Mouse (Mus musculus) embryonic facial prominence, embryonic 15.5 days (tissue): Measurements from ENCODE around the gene Arnt. TPM values are rescaled to one million over a fixed set of nuclear protein-coding genes. Genes with fewer than 3 reads are reported as not detected.

Source experiments
- ATAC-seq: fragments of 200-750 bp; cut with Nextera tagmentation; 2 replicates; pipeline ENCODE4 v1.8.0; 2017; ENCODE audit warnings: low read depth, moderate TSS enrichment; ENCODE audit not compliant: insufficient number of reproducible peaks, low FRiP score, low TSS enrichment
- H3K27ac ChIP-seq: fragments of 300-500 bp; sonication (generic); replicated peaks from 2 replicates; pipeline ENCODE4 v1.5.1; 2015; ENCODE audit warnings: mild to moderate bottlenecking, inconsistent platforms
- H3K27me3 ChIP-seq: fragments of 300-500 bp; sonication (generic); 2 replicates; pipeline ENCODE4 v1.6.1; 2015; ENCODE audit warnings: inconsistent platforms
- H3K36me3 ChIP-seq: fragments of 300-500 bp; sonication (generic); 2 replicates; pipeline ENCODE4 v1.6.1; 2015; ENCODE audit warnings: mild to moderate bottlenecking, inconsistent platforms
- H3K4me1 ChIP-seq: fragments of 300-500 bp; sonication (generic); 2 replicates; pipeline ENCODE4 v1.6.1; 2015; ENCODE audit warnings: inconsistent platforms
- H3K4me2 ChIP-seq: fragments of 300-500 bp; sonication (generic); replicated peaks from 2 replicates; pipeline ENCODE4 v1.6.1; 2015; ENCODE audit warnings: mild to moderate bottlenecking, inconsistent platforms
- H3K4me3 ChIP-seq: fragments of 300-500 bp; sonication (generic); replicated peaks from 2 replicates; pipeline ENCODE4 v1.5.1; 2015; ENCODE audit warnings: mild to moderate bottlenecking, inconsistent platforms
- H3K9ac ChIP-seq: fragments of 300-500 bp; sonication (generic); 2 replicates; pipeline ENCODE4 v1.6.1; 2015; ENCODE audit warnings: inconsistent platforms
- H3K9me3 ChIP-seq: fragments of 300-500 bp; sonication (generic); replicated peaks from 2 replicates; pipeline ENCODE4 v1.6.1; 2016; ENCODE audit warnings: inconsistent platforms
- WGBS: fragments of 180-500 bp; shearing (Covaris S2); methylation state at CpG from one replicate; pipeline ENCODE4 v1.1.7; 2015; 5-methylcytosine and 5-hydroxymethylcytosine counted together
- polyA plus RNA-seq: library from polyadenylated mRNA; unstranded; fragments of >200 nt; fragmentation: Nextera tagmentation; extraction: Ambion mirVana; gene quantifications from 2 replicates; pipeline ENCODE4 v1.2.1, GENCODE M21; 2015

The Arnt gene
- polyA plus RNA-seq, 1 experiment from 2014 or later: 50.2 TPM

GRCm38 (mm10) chr3:95511611-95512180 lies 77.5 kb downstream of the Arnt start:
- H3K9me3 ChIP-seq: no peaks in the 10 kb centered on the region
- no peak overlapping the region for H3K4me3 ChIP-seq
- no peak overlapping the region for H3K9ac ChIP-seq
- no peak overlapping the region for H3K4me2 ChIP-seq
- no peak overlapping the region for H3K27ac ChIP-seq
- no peak for ATAC-seq
- H3K36me3 ChIP-seq: peaks cover 8% of the 10 kb centered on the region; the same call in 1 of the 2 replicates
- H3K4me1 ChIP-seq: no peaks in the 10 kb centered on the region
- WGBS: 74% methylated on average over 9 of the region's 9 CpGs
- H3K27me3 ChIP-seq: no peaks in the 10 kb centered on the region

GRCm38 (mm10) chr3:95516614-95517041 lies 82.4 kb downstream of the Arnt start:
- no peaks in the 10 kb centered on the region for H3K36me3 ChIP-seq
- H3K4me3 ChIP-seq: no peak overlapping the region
- H3K4me2 ChIP-seq: no peak overlapping the region
- H3K9me3 ChIP-seq: no peaks in the 10 kb centered on the region
- no peaks in the 10 kb centered on the region for H3K27me3 ChIP-seq
- ATAC-seq: no peak
- H3K4me1 ChIP-seq: no peaks in the 10 kb centered on the region
- WGBS: 89% methylated on average over 3 of the region's 3 CpGs
- no peak overlapping the region for H3K27ac ChIP-seq
- H3K9ac ChIP-seq: no peak overlapping the region

DNA sequence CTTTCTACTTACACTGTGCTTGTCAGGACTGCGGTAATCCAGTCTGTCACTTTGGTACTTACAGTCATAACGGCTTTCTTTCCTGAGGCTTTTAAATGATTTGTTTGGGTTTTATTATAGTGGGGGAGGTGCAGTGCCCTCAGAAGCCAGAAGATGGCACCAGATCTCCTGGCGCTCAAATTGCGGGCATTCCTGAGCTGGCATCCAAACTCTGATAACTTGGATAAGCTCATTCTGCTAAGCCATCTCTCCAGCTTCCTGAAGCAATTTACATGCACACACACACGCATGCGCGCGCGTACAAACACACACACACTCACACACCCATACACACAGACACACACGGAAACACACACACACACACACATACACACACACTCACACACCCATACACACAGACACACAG lies 83.3 kb downstream of the Arnt start:
- no peak; the same call in 1 of the 2 replicates for ATAC-seq
- Histone ChIP-seq H3K27ac (no peak overlapping the region), H3K36me3 (no peaks in the 10 kb centered on the region), H3K27me3 (no peaks in the 10 kb centered on the region), H3K4me1 (no peaks in the 10 kb centered on the region), H3K9me3 (no peaks in the 10 kb centered on the region), H3K4me2 (0 out of 2 replicates have a peak overlapping the region, but pooled peaks have one; percentile 8), H3K9ac (no peak overlapping the region), H3K4me3 (no peak overlapping the region)
- WGBS: 22% methylated on average over 10 of the region's 10 CpGs

DNA sequence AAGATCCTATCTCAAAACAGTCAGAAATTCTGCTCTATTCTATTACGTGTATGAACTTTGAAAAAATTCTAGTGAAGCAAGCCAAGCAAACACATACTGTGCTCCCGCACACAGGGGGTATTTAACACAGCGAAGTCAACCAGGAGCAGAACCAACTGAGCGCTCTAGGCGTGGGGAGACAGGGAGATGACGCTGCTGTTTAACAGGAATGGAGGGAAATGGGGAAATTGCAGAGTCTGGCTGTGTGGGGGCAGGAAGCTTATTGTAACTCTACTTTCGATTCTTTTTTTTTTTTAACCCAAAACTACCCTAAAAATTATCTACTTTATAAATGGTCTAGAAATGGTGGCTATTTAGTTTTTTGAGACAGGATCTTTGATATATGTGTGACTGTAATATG lies 84.7 kb downstream of the Arnt start:
- H3K36me3 ChIP-seq: no peaks in the 10 kb centered on the region
- H3K27me3 ChIP-seq: no peaks in the 10 kb centered on the region
- H3K4me2 ChIP-seq: no peak overlapping the region
- H3K4me3 ChIP-seq: no peak overlapping the region
- 73% methylated on average over 7 of the region's 7 CpGs for WGBS
- H3K9ac ChIP-seq: no peak overlapping the region
- H3K9me3 ChIP-seq: no peaks in the 10 kb centered on the region
- peaks cover 5% of the 10 kb centered on the region; the same call in 1 of the 2 replicates for H3K4me1 ChIP-seq
- H3K27ac ChIP-seq: no peak overlapping the region
- ATAC-seq: no peak

- Histone ChIP-seq H3K4me2 (no peak overlapping the region), H3K9ac (no peak overlapping the region), H3K27ac (no peak overlapping the region), H3K27me3 (no peaks in the 10 kb centered on the region), H3K36me3 (no peaks in the 10 kb centered on the region), H3K4me1 (peaks cover 7% of the 10 kb centered on the region; the same call in 1 of the 2 replicates), H3K4me3 (no peak overlapping the region), H3K9me3 (no peaks in the 10 kb centered on the region)
- ATAC-seq: no peak
- 73% methylated on average over 2 of the region's 2 CpGs for WGBS
Measured at GRCm38 (mm10) chr3:95519315-95519714, 85.1 kb downstream of the Arnt start.

DNA sequence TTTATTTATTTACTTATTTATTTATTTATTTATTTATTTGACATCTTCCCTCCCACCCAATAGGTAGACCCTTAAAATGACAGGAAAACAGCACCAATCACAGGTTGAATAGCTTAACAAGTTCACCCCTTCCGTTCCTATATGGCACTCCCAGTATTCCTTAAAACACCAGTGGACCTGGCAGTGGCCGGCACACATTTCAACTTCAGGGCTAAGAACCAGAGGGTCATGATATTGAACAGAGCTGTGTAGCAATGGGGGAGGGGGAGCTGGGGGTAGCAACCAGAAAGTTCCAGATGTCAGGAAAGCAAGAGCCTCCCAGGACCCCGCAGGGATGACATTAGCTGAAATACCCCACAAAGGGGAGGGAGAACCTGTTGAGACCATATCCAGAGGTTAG lies 85.9 kb downstream of the Arnt start:
- Histone ChIP-seq H3K27me3 (no peaks in the 10 kb centered on the region), H3K4me2 (no peak overlapping the region), H3K4me1 (peaks cover 7% of the 10 kb centered on the region; the same call in 1 of the 2 replicates), H3K4me3 (no peak overlapping the region), H3K9me3 (no peaks in the 10 kb centered on the region), H3K27ac (no peak overlapping the region), H3K36me3 (no peaks in the 10 kb centered on the region), H3K9ac (no peak overlapping the region)
- 81% methylated on average over 3 of the region's 3 CpGs for WGBS
- no peak for ATAC-seq

DNA sequence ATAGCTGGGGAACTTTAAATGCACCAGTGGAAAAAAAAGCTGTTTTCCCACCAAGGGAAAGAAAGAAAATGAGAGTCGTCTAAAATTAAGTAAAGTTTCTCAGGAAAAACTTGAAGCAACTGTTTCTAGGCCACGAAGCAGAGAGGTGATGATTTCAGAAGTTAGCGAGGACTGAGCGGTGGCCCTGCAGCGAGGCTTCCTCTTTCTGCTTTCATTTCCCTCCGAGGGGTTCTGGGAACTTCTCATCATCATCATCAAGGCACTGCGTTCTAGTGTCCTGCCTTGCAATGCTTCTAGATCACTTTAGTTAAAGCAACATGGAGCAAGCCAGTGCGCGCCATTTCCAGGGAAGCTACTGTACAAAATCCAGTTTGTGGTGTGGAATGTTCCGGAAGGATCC lies 87.0 kb downstream of the Arnt start:
- 83% methylated on average over 10 of the region's 10 CpGs for WGBS
- ATAC-seq: no peak
- no peaks in the 10 kb centered on the region for H3K36me3 ChIP-seq
- H3K4me1 ChIP-seq: peaks cover 7% of the 10 kb centered on the region; the same call in 1 of the 2 replicates
- H3K9ac ChIP-seq: no peak overlapping the region
- H3K27me3 ChIP-seq: no peaks in the 10 kb centered on the region
- no peak overlapping the region for H3K4me3 ChIP-seq
- no peak overlapping the region for H3K4me2 ChIP-seq
- H3K27ac ChIP-seq: no peak overlapping the region
- H3K9me3 ChIP-seq: no peaks in the 10 kb centered on the region

GRCm38 (mm10) chr3:95523662-95524061 lies 89.5 kb downstream of the Arnt start:
- no peaks in the 10 kb centered on the region for H3K36me3 ChIP-seq

GRCm38 (mm10) chr3:95524673-95525072 lies 90.5 kb downstream of the Arnt start:
- no peak overlapping the region for H3K27ac ChIP-seq
- no peaks in the 10 kb centered on the region for H3K9me3 ChIP-seq
- no peaks in the 10 kb centered on the region for H3K36me3 ChIP-seq
- H3K4me1 ChIP-seq: peaks cover 7% of the 10 kb centered on the region; the same call in 1 of the 2 replicates
- H3K9ac ChIP-seq: no peak overlapping the region
- no peak for ATAC-seq
- 67% methylated on average over 2 of the region's 2 CpGs for WGBS
- no peak overlapping the region for H3K4me3 ChIP-seq
- H3K4me2 ChIP-seq: no peak overlapping the region
- no peaks in the 10 kb centered on the region for H3K27me3 ChIP-seq

More at GRCm38 (mm10) chr3:95523662-95524061, 89.5 kb downstream of the Arnt start:
- no peak overlapping the region for H3K9ac ChIP-seq
- peaks cover 7% of the 10 kb centered on the region; the same call in 1 of the 2 replicates for H3K4me1 ChIP-seq
- peak; percentile 51; the same call in 1 of the 2 replicates for ATAC-seq
- H3K27ac ChIP-seq: 0 out of 2 replicates have a peak overlapping the region, but pooled peaks have one; percentile 28
- H3K4me2 ChIP-seq: no peak overlapping the region
- H3K27me3 ChIP-seq: no peaks in the 10 kb centered on the region
- 43% methylated on average over 3 of the region's 3 CpGs for WGBS
- H3K9me3 ChIP-seq: no peaks in the 10 kb centered on the region
- H3K4me3 ChIP-seq: no peak overlapping the region

GRCm38 (mm10) chr3:95526111-95526510 lies 91.9 kb downstream of the Arnt start:
- H3K27ac ChIP-seq: no peak overlapping the region
- H3K4me2 ChIP-seq: no peak overlapping the region
- no peaks in the 10 kb centered on the region for H3K27me3 ChIP-seq
- ATAC-seq: no peak
- no peaks in the 10 kb centered on the region for H3K9me3 ChIP-seq
- H3K4me3 ChIP-seq: no peak overlapping the region
- H3K4me1 ChIP-seq: peaks cover 7% of the 10 kb centered on the region; the same call in 1 of the 2 replicates
- no peak overlapping the region for H3K9ac ChIP-seq
- no peaks in the 10 kb centered on the region for H3K36me3 ChIP-seq

DNA sequence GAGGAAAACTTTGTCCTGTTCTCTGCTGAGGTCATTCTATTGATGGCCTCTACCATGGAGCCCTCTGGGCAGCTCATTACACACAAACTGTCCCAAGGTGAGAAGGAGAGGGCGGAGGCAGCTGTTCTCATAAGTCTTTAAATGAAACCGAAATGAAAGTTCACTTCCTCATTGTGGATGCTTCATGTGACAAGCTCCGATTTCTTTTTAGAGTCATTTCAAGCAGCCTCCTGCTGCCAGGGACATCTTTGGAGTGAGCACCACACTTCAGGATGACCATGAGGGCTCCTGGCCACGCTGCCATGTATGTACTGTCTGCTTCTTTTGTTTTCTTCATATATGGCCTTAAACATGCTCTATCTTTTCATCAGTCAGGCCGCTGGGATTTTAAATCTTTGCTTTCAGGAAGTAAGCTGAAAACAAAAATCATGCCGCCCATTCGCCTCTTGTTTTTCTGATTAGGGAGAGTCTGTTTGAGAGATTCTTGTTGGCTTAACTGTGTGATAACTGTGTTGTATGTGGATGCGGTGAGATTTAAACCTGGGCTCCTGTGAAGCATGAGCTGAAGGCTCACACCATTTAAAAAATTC lies 92.5 kb downstream of the Arnt start, which contains the start of gene Ctss:
TSS of gene Ctss (plus strand) at position 165 of the 590 bp plus-strand sequence.
- no peaks in the 10 kb centered on the region for H3K9me3 ChIP-seq

More for the DNA sequence above, 92.5 kb downstream of the Arnt start, which contains the start of gene Ctss:
- Histone ChIP-seq H3K27ac (no peak within 1 kb of the TSS), H3K9ac (no peak within 1 kb of the TSS), H3K4me2 (no peak within 1 kb of the TSS), H3K27me3 (no peaks in the 10 kb centered on the region), H3K36me3 (no peaks in the 10 kb centered on the region), H3K4me1 (peaks cover 7% of the 10 kb centered on the region; the same call in 1 of the 2 replicates), H3K4me3 (no peak within 1 kb of the TSS)
- WGBS: 86% methylated on average over 8 of the region's 8 CpGs
- ATAC-seq: no peak
